Mouse (Mus musculus) hindbrain, postnatal 0 days (tissue): ENCODE results near the gene Borcs7. TPM values are rescaled to one million over a fixed set of nuclear protein-coding genes. Genes with fewer than 3 reads are reported as not detected.

Experiments used
- ATAC-seq: fragments of 200-750 bp; cut with Nextera tagmentation; 2 replicates; pipeline ENCODE4 v1.8.0; 2017; ENCODE audit warnings: mild to moderate bottlenecking, moderate TSS enrichment, moderate library complexity
- DNase-seq: peaks from one replicate; pipeline ENCODE4 v3.0.0-alpha.2; 2015; ENCODE audit warnings: low spot score
- H3K27ac ChIP-seq: fragments of 300-500 bp; sonication (generic); 2 replicates; pipeline ENCODE4 v1.5.1; 2014; ENCODE audit warnings: mild to moderate bottlenecking
- H3K27me3 ChIP-seq: fragments of 300-500 bp; sonication (generic); 2 replicates; pipeline ENCODE4 v1.6.1; 2014; ENCODE audit warnings: low read length, mixed read lengths; ENCODE audit not compliant: insufficient read depth
- H3K36me3 ChIP-seq: fragments of 300-500 bp; sonication (generic); 2 replicates; pipeline ENCODE4 v1.6.1; 2014; ENCODE audit warnings: low read length, mixed read lengths; ENCODE audit not compliant: insufficient read depth
- H3K4me1 ChIP-seq: fragments of 300-500 bp; sonication (generic); 2 replicates; pipeline ENCODE4 v1.6.1; 2014; ENCODE audit warnings: antibody characterized with exemption, low read length, mixed read lengths; ENCODE audit not compliant: insufficient read depth
- H3K4me2 ChIP-seq: fragments of 300-500 bp; sonication (generic); 2 replicates; pipeline ENCODE4 v1.6.1; 2014; ENCODE audit warnings: low read depth, mild to moderate bottlenecking, low read length, moderate library complexity, mixed read lengths
- H3K4me3 ChIP-seq: fragments of 300-500 bp; sonication (generic); 2 replicates; pipeline ENCODE4 v1.5.1; 2014; ENCODE audit warnings: low read length
- H3K9ac ChIP-seq: fragments of 300-500 bp; sonication (generic); replicated peaks from 2 replicates; pipeline ENCODE4 v1.6.1; 2014; ENCODE audit warnings: mild to moderate bottlenecking, low read length, moderate library complexity, mixed read lengths
- H3K9me3 ChIP-seq: fragments of 300-500 bp; sonication (generic); 2 replicates; pipeline ENCODE4 v1.6.1; 2016; ENCODE audit warnings: low read length, mixed read lengths
- CTCF ChIP-seq: IDR thresholded peaks from 2 replicates; pipeline ENCODE4 v1.5.1; 2016; ENCODE audit warnings: antibody characterized with exemption, control low read depth, low read depth
- whole genome bisulfite sequencing: fragments of 180-500 bp; shearing (Covaris S2); extraction: QIAGEN DNeasy Blood & Tissue Kit; methylation state at CpG from one replicate; pipeline ENCODE4 v1.1.7; 2014; 5-methylcytosine and 5-hydroxymethylcytosine counted together
- polyA plus RNA-seq: library from polyadenylated mRNA; unstranded; fragments of >200 nt; fragmentation: Nextera tagmentation; extraction: Ambion mirVana; gene quantifications from 2 replicates; pipeline ENCODE4 v1.2.1, GENCODE M21; 2015
- total RNA-seq: library from RNA; depleted of rRNA; stranded (reverse); fragments of >200 nt; gene quantifications from 2 replicates; pipeline ENCODE4 v1.2.3, GENCODE M21; 2014

The Borcs7 gene
- total and polyA plus RNA-seq, 2 experiments from 2014 or later, result 11.2 to 37.1 TPM

DNA sequence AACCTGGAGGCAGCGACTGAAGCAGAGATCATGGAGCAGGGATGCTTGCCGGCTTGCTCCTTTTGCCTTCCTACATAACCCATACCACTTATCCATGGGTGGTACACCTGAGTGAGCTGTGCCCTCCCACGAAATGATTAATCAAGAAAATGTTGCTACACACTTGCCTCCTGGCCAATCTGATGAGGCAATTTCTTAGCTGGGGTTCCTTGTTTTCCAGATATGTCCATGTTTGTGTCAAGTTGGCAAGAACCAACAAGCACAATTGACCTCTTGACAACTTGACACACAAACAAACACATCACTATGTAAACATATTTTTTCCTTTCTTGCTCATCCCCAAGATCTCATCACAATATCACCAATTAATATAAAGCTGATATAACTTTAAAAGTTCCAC lies 14.1 kb upstream of the Borcs7 start:
- ATAC-seq (no peak), DNase-seq (no peak)
- H3K4me1 ChIP-seq, result no peaks in the 10 kb centered on the region
- no peak for TF ChIP-seq CTCF
- H3K9ac ChIP-seq, result no peak overlapping the region
- no peaks in the 10 kb centered on the region for H3K36me3 ChIP-seq
- no peak overlapping the region for H3K4me3 ChIP-seq
- H3K9me3 ChIP-seq, result no peaks in the 10 kb centered on the region
- H3K27ac ChIP-seq, result no peak overlapping the region
- 76% methylated on average over 3 of the region's 3 CpGs for WGBS
- no peak overlapping the region for H3K4me2 ChIP-seq
- H3K27me3 ChIP-seq, result no peaks in the 10 kb centered on the region

DNA sequence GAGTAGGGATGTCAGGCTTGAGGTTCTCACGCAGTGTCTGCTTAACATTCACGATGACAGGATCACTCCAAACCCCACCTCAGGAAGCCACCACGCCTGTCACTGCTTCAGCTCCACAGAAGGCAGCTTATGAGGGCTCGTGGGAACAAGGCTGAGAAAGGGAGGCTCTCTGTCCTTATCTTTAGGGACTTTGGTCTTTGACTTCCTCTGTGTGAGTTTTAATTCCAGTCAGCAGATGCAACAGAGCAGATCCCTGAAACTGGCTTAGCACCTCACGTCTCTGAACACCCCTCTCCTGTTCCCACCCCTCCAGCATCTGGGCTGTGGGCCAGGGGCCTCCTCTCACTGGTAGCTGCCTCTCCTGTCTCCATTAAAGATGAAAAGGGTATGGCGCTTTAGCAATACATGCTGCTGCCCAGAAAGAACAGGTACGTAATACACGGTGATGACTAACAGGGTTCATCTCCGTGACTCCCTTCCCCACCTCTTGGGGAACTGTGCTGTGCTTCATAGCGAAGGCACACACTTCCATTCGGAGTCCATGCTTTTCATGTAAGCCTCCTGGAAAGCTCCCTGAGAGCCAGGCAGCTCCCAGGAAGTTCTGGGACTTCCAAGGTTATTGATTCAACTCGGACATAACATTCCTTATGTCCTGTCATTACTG lies 9.9 kb upstream of the Borcs7 start:
- 74% methylated on average over 12 of the region's 12 CpGs for whole genome bisulfite sequencing
- H3K27ac ChIP-seq, result no peak overlapping the region
- no peak for TF ChIP-seq CTCF

DNA sequence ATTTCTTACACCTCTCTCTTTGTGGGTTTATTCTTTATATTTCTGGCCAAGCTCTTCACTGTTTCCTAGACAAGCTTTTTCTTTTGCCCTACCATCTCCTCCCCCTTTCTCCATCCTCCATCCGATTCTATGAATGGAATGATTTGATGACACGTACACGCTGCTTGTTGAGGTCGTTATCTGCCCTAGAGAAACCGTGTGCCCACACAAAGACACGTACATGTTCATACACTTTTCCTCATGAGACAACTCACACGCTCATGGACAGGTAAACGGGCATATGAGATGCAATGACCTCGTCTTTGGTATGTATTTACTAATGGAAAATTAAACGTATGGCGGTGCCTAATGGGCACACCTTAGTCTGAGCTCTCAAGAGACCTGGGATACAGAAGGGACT lies 681 bp downstream of the Borcs7 start:
- peak overlapping the region; percentile 67 for H3K4me2 ChIP-seq
- peak overlapping the region; percentile 72 for H3K4me3 ChIP-seq
- H3K9ac ChIP-seq, result peak overlapping the region; percentile 76
- H3K36me3 ChIP-seq, result peaks cover 4% of the 10 kb centered on the region; the same call in 1 of the 2 replicates
- H3K9me3 ChIP-seq, result no peaks in the 10 kb centered on the region
- ATAC-seq, result peak; percentile 48; the same call in 1 of the 2 replicates
- peaks cover 6% of the 10 kb centered on the region for H3K4me1 ChIP-seq
- H3K27ac ChIP-seq, result peak overlapping the region; percentile 91
- no peak for TF ChIP-seq CTCF
- no peak for DNase-seq
- WGBS, result 71% methylated on average over 11 of the region's 11 CpGs
- H3K27me3 ChIP-seq, result no peaks in the 10 kb centered on the region

More for the DNA sequence above, 9.9 kb upstream of the Borcs7 start:
- DNase-seq (no peak), ATAC-seq (no peak)
- no peaks in the 10 kb centered on the region for H3K36me3 ChIP-seq
- H3K9me3 ChIP-seq, result no peaks in the 10 kb centered on the region
- no peak overlapping the region for H3K9ac ChIP-seq
- H3K4me1 ChIP-seq, result no peaks in the 10 kb centered on the region
- H3K4me2 ChIP-seq, result no peak overlapping the region
- no peaks in the 10 kb centered on the region for H3K27me3 ChIP-seq
- H3K4me3 ChIP-seq, result no peak overlapping the region

- DNase-seq (no peak), ATAC-seq (no peak)
- Histone ChIP-seq H3K4me1 (peaks cover 6% of the 10 kb centered on the region), H3K9ac (no peak overlapping the region), H3K27me3 (no peaks in the 10 kb centered on the region), H3K36me3 (peaks cover 4% of the 10 kb centered on the region; the same call in 1 of the 2 replicates), H3K4me3 (no peak overlapping the region), H3K9me3 (no peaks in the 10 kb centered on the region), H3K4me2 (no peak overlapping the region), H3K27ac (no peak overlapping the region)
- 73% methylated on average over 2 of the region's 2 CpGs for WGBS
- TF ChIP-seq CTCF, result no peak
Observed at GRCm38 (mm10) chr19:46691078-46691477, 1.4 kb downstream of the Borcs7 start.

GRCm38 (mm10) chr19:46693146-46693545 lies 3.4 kb downstream of the Borcs7 start:
- TF ChIP-seq CTCF, result no peak
- H3K9ac ChIP-seq, result no peak overlapping the region
- WGBS, result 70% methylated on average over 4 of the region's 4 CpGs
- H3K4me1 ChIP-seq, result peaks cover 6% of the 10 kb centered on the region
- H3K27ac ChIP-seq, result no peak overlapping the region
- DNase-seq, result peak; percentile 24
- H3K4me2 ChIP-seq, result no peak overlapping the region
- H3K9me3 ChIP-seq, result no peaks in the 10 kb centered on the region
- ATAC-seq, result no peak
- H3K27me3 ChIP-seq, result no peaks in the 10 kb centered on the region
- peaks cover 4% of the 10 kb centered on the region; the same call in 1 of the 2 replicates for H3K36me3 ChIP-seq
- H3K4me3 ChIP-seq, result no peak overlapping the region

DNA sequence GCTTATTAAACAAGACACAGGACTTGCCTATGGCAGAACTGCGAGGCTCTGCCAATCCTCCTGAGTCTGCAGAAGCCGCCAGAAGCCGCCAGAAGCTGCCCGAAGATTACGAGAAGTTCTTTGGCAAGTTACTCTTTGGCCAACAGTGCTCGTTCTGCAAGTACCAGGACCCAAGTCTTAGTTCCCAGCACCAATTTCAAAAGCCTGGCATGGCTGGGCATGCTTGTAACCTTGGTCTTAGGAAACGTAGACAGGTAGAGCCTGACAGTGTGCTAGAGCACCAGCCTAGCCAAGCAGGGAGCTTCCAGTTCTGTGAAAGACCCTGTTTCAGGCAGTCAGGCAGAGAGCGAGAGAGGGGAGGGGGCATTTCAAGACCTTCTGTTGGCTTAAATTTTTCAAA lies 6.8 kb downstream of the Borcs7 start:
- ATAC-seq (no peak), DNase-seq (no peak)
- no peak overlapping the region for H3K27ac ChIP-seq
- H3K4me1 ChIP-seq, result no peaks in the 10 kb centered on the region
- no peaks in the 10 kb centered on the region for H3K27me3 ChIP-seq
- H3K4me3 ChIP-seq, result no peak overlapping the region
- no peak for TF ChIP-seq CTCF
- H3K9ac ChIP-seq, result no peak overlapping the region
- no peak overlapping the region for H3K4me2 ChIP-seq
- H3K9me3 ChIP-seq, result no peaks in the 10 kb centered on the region
- peaks cover 7% of the 10 kb centered on the region; the same call in 1 of the 2 replicates for H3K36me3 ChIP-seq
- WGBS, result 86% methylated on average over 8 of the region's 8 CpGs

GRCm38 (mm10) chr19:46696943-46697342 lies 7.2 kb downstream of the Borcs7 start:
- H3K36me3 ChIP-seq, result peaks cover 7% of the 10 kb centered on the region; the same call in 1 of the 2 replicates
- 75% methylated on average over 7 of the region's 7 CpGs for WGBS
- ATAC-seq (no peak), DNase-seq (peak; percentile 42)
- H3K9me3 ChIP-seq, result no peaks in the 10 kb centered on the region
- H3K27ac ChIP-seq, result no peak overlapping the region
- H3K4me3 ChIP-seq, result no peak overlapping the region
- H3K4me2 ChIP-seq, result no peak overlapping the region
- H3K9ac ChIP-seq, result no peak overlapping the region
- no peaks in the 10 kb centered on the region for H3K27me3 ChIP-seq
- H3K4me1 ChIP-seq, result no peaks in the 10 kb centered on the region
- TF ChIP-seq CTCF, result no peak
